27 mouse cellular contexts compared by ENCODE assay signal in the genomic region with DNA sequence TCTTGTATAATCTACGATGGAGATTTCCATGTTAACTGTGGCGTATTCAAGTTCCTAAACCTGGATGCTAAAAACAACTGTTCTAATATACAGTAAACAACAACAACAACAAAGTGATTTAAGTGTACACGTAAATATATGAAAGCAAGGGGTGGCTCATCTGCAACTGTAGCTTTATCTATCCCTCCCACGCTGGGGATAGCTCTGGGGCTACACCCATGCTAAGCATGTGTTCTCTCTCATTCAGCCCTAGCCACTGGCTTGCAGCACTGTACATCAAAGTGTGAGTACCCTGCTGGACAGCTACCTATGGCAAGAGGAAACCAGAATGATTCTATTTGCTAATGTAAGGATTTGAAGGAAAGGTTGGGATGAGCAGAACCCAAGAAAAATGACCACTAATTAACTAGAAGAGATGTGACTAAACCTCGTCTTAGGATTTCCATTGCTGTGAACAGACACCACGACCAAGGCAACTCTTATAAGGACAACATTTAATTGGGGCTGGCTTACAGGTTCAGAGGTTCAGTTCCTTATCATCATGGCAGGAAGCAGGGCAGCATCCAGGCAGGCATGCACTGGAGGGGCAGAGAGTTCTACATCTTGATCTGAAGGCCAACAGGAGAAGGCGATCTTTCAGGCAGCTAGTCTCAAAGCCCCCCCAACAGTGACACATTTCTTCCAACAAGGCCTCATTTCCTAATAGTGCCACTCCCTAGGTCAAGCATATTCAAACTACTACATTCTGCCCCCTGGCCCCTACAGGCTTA. TPM values are rescaled to one million over a fixed set of nuclear protein-coding genes. Genes with fewer than 3 reads are reported as not detected.
DNase-seq lines count a peak whose midpoint lies in the region; ATAC-seq and TF ChIP-seq lines count a peak whose summit lies in the region.
"Had no signal": no experiment of that assay in that cellular context is flagged by ENCODE, and none has a peak within 500 bp of the region (broad histone marks: within the 10 kb centered on the region; RNA-seq: fewer than 3 reads in every experiment).

No protein-coding gene starts in this region.

- ATAC-seq in stomach, embryonic 15.5 days (ENCODE audit: insufficient read depth, low FRiP score, low read depth): peak; percentile 88; the same call in 1 of the 2 replicates
- no peak for ATAC-seq in stomach, postnatal 0 days (ENCODE audit: low FRiP score, low TSS enrichment)
- peak; percentile 100 for ATAC-seq in liver, embryonic 13.5 days (ENCODE audit: low read depth)
- ATAC-seq in megakaryocyte-erythroid progenitor cell, adult 5-6 weeks (replicated peaks; ENCODE audit: low FRiP score, low TSS enrichment, poor library complexity, severe bottlenecking): peak; percentile 98
- ATAC-seq: forebrain, postnatal 0 days; inflammation-experienced regulatory T-cells, adult 6 months; lung, postnatal 0 days had no signal

- no peak for TF ChIP-seq CTCF in stomach, postnatal 0 days (IDR thresholded peaks at IDR 0.05; ENCODE audit: low read depth)

- no peak for TF ChIP-seq EP300 in stomach, postnatal 0 days (optimal IDR thresholded peaks at IDR 0.05)

- H3K36me3 ChIP-seq in stomach, embryonic 15.5 days: peaks cover 12% of the 10 kb centered on the region
- no peaks in the 10 kb centered on the region for H3K36me3 ChIP-seq in stomach, postnatal 0 days (ENCODE audit: control insufficient read depth, insufficient read depth, low read length)
- peaks cover 36% of the 10 kb centered on the region for H3K36me3 ChIP-seq in liver, embryonic 13.5 days

- peak; percentile 55 for DNase-seq in heart, adult 11 months
- DNase-seq in heart, adult 9 months (ENCODE audit: low spot score in 2 of 2): no peak
- DNase-seq in stomach, postnatal 0 days (ENCODE audit: low spot score): no peak
- DNase-seq in liver, embryonic 13.5 days: peak; percentile 65
- DNase-seq in thymus, postnatal 36 days: no peak
- no peak for DNase-seq in adrenal gland, adult 18-20 months (ENCODE audit: low spot score in 2 of 2)
- DNase-seq: adrenal gland, adult 2 months; cerebellum, adult 8-10 months; forebrain, postnatal 0 days; gastrocnemius, postnatal 25 days; heart, adult 2 months; heart, postnatal 4 days; kidney, adult 8-10 months; kidney, postnatal 14 days; left cerebral cortex, postnatal 4 days; right cerebral cortex, postnatal 14 days; thymus, postnatal 25 days had no signal

- H3K27me3 ChIP-seq in stomach, embryonic 15.5 days (replicated peaks): no peaks in the 10 kb centered on the region
- H3K27me3 ChIP-seq in stomach, postnatal 0 days (ENCODE audit: control insufficient read depth, insufficient read depth, low read length): no peaks in the 10 kb centered on the region
- no peaks in the 10 kb centered on the region for H3K27me3 ChIP-seq in liver, embryonic 13.5 days
- H3K27me3 ChIP-seq: limb, embryonic 15.5 days; midbrain, embryonic 12.5 days had no signal

- no peaks in the 10 kb centered on the region for H3K9me3 ChIP-seq in stomach, embryonic 15.5 days
- no peaks in the 10 kb centered on the region for H3K9me3 ChIP-seq in stomach, postnatal 0 days (ENCODE audit: control insufficient read depth, low read length)
- 0 out of 2 replicates have a peak, but pooled peaks cover 6% of the 10 kb centered on the region for H3K9me3 ChIP-seq in liver, embryonic 13.5 days (replicated peaks)
- H3K9me3 ChIP-seq: limb, embryonic 15.5 days had no signal

- H3K27ac ChIP-seq in stomach, embryonic 15.5 days: no peak overlapping the region
- no peak overlapping the region for H3K27ac ChIP-seq in stomach, postnatal 0 days (replicated peaks)
- H3K27ac ChIP-seq in liver, embryonic 13.5 days: peak overlapping the region; percentile 93
- H3K27ac ChIP-seq: forebrain, embryonic 10.5 days; heart, adult 2 months; hindbrain, embryonic 14.5 days; layer of hippocampus, adult 2 months; limb, embryonic 15.5 days; macrophage; midbrain, embryonic 12.5 days had no signal

- 86% methylated on average over 7 of the region's 7 CpGs for WGBS in stomach, embryonic 15.5 days
- WGBS in stomach, postnatal 0 days: 94% methylated on average over 7 of the region's 7 CpGs
- 54% methylated on average over 7 of the region's 7 CpGs for WGBS in liver, embryonic 13.5 days (ENCODE audit: insufficient replicate concordance)

- H3K4me2 ChIP-seq in stomach, embryonic 15.5 days: no peak overlapping the region
- H3K4me2 ChIP-seq in stomach, postnatal 0 days (replicated peaks; ENCODE audit: low read depth): no peak overlapping the region
- peak overlapping the region; percentile 48 for H3K4me2 ChIP-seq in liver, embryonic 13.5 days
- H3K4me2 ChIP-seq: hindbrain, embryonic 14.5 days; limb, embryonic 15.5 days; midbrain, embryonic 12.5 days had no signal

- no peak overlapping the region for H3K9ac ChIP-seq in stomach, embryonic 15.5 days
- no peak overlapping the region for H3K9ac ChIP-seq in stomach, postnatal 0 days (ENCODE audit: low read length)
- peak overlapping the region; percentile 42 for H3K9ac ChIP-seq in liver, embryonic 13.5 days
- H3K9ac ChIP-seq: forebrain, postnatal 0 days; hindbrain, embryonic 14.5 days; limb, embryonic 15.5 days; midbrain, embryonic 12.5 days had no signal

- H3K4me1 ChIP-seq in stomach, embryonic 15.5 days: no peaks in the 10 kb centered on the region
- no peaks in the 10 kb centered on the region for H3K4me1 ChIP-seq in stomach, postnatal 0 days (replicated peaks; ENCODE audit: control insufficient read depth, insufficient read depth)
- peaks cover 49% of the 10 kb centered on the region for H3K4me1 ChIP-seq in liver, embryonic 13.5 days (replicated peaks)
- H3K4me1 ChIP-seq: forebrain, embryonic 10.5 days; limb, embryonic 15.5 days; midbrain, embryonic 12.5 days had no signal

- H3K4me3 ChIP-seq in stomach, embryonic 15.5 days (replicated peaks): no peak overlapping the region
- H3K4me3 ChIP-seq in stomach, postnatal 0 days (ENCODE audit: low read depth, low read length): no peak overlapping the region
- peak overlapping the region; percentile 7; the same call in 1 of the 2 replicates for H3K4me3 ChIP-seq in liver, embryonic 13.5 days (replicated peaks)
- H3K4me3 ChIP-seq: forebrain, embryonic 10.5 days; heart, adult 2 months; layer of hippocampus, adult 2 months; limb, embryonic 15.5 days; midbrain, embryonic 12.5 days had no signal

RNA-seq across cellular contexts. Expression of gene Yy1, which starts 12.5 kb away (rescaled TPM):
- polyA plus RNA-seq in stomach, embryonic 15.5 days (2015; fragmentation: Nextera tagmentation; extraction: Ambion mirVana): 17.0 and 17.9 TPM in 2 replicates
- polyA plus RNA-seq in stomach, postnatal 0 days (2015; fragmentation: Nextera tagmentation; extraction: Ambion mirVana): 9.6 and 9.9 TPM in 2 replicates
- 7.7 and 10.6 TPM in 2 replicates for polyA plus RNA-seq in liver, embryonic 13.5 days (2015; fragmentation: Nextera tagmentation; extraction: Ambion mirVana)
- total RNA-seq in megakaryocyte-erythroid progenitor cell, adult 5-6 weeks (2014; fragmentation: Nextera tagmentation): 52.3 and 58.0 TPM in 2 replicates
- total RNA-seq in megakaryocyte-erythroid progenitor cell, adult 5-6 weeks (2017): 61.4 and 70.3 TPM in 2 replicates
- 10 to 100 TPM; 55.5 to 79.9 TPM for total RNA-seq in adrenal gland, adult 18-20 months (2021)

RNA-seq across cellular contexts. Expression of gene Slc25a29, which starts 55.4 kb away (rescaled TPM):
- polyA plus RNA-seq in stomach, embryonic 15.5 days (2015; fragmentation: Nextera tagmentation; extraction: Ambion mirVana): 7.2 and 8.3 TPM in 2 replicates
- 3.7 and 3.8 TPM in 2 replicates for polyA plus RNA-seq in stomach, postnatal 0 days (2015; fragmentation: Nextera tagmentation; extraction: Ambion mirVana)
- 0.98 and 1.0 TPM in 2 replicates for polyA plus RNA-seq in liver, embryonic 13.5 days (2015; fragmentation: Nextera tagmentation; extraction: Ambion mirVana)
- total RNA-seq in megakaryocyte-erythroid progenitor cell, adult 5-6 weeks (2014; fragmentation: Nextera tagmentation): 0.54 TPM in 1 of 2 replicates, not detected in the other
- not detected in 2 replicates for total RNA-seq in megakaryocyte-erythroid progenitor cell, adult 5-6 weeks (2017)
- total RNA-seq in adrenal gland, adult 18-20 months (2021): 10 to 100 TPM; 17.5 to 30.1 TPM

RNA-seq across cellular contexts. Expression of gene Slc25a47, which starts 55.6 kb away (rescaled TPM):
- 8.9 and 9.8 TPM in 2 replicates for polyA plus RNA-seq in stomach, embryonic 15.5 days (2015; fragmentation: Nextera tagmentation; extraction: Ambion mirVana)
- polyA plus RNA-seq in stomach, postnatal 0 days (2015; fragmentation: Nextera tagmentation; extraction: Ambion mirVana): 4.3 and 5.6 TPM in 2 replicates
- polyA plus RNA-seq in liver, embryonic 13.5 days (2015; fragmentation: Nextera tagmentation; extraction: Ambion mirVana): 2.0 and 2.5 TPM in 2 replicates
- 5.3 and 7.0 TPM in 2 replicates for total RNA-seq in megakaryocyte-erythroid progenitor cell, adult 5-6 weeks (2014; fragmentation: Nextera tagmentation)
- total RNA-seq in megakaryocyte-erythroid progenitor cell, adult 5-6 weeks (2017): 6.2 and 16.2 TPM in 2 replicates
- total RNA-seq in adrenal gland, adult 18-20 months (2021): 10 to 100 TPM; 12.6 to 14.6 TPM

Comparison
In these comparisons a context has a peak if more than half of its experiments do, and no peak if none do; other contexts are left out.
1. DNase-seq: peak in heart, adult 11 months (single experiment) and liver, embryonic 13.5 days (single experiment); none in heart, adult 9 months (0 of 2), stomach, postnatal 0 days (single experiment), thymus, postnatal 36 days (0 of 2) and adrenal gland, adult 18-20 months (0 of 2).